Mouse (Mus musculus) spleen, adult 2 months (tissue): ENCODE results near the gene Slc39a11. TPM values are rescaled to one million over a fixed set of nuclear protein-coding genes. Genes with fewer than 3 reads are reported as not detected.

Experiments used
- DNase-seq, 2 experiments: peaks; one replicate each; pipeline versions ENCODE4 v3.0.0 to v3.0.0-alpha.2; 2012 to 2021; ENCODE audit warnings: low spot score in 2 of 2, low read depth in 1 of 2
- H3K27ac ChIP-seq: fragments of 200-500 bp; 2 replicates; pipeline ENCODE4 v1.5.1; 2012; ENCODE audit warnings: low read length, inconsistent platforms; ENCODE audit not compliant: insufficient read depth
- H3K27me3 ChIP-seq: fragments of 200-500 bp; 2 replicates; pipeline ENCODE4 v1.6.1; 2012; ENCODE audit warnings: mild to moderate bottlenecking, moderate library complexity, low read length, inconsistent platforms; ENCODE audit not compliant: control insufficient read depth, insufficient read depth
- H3K36me3 ChIP-seq: fragments of 200-500 bp; 2 replicates; pipeline ENCODE4 v1.6.1; 2012; ENCODE audit warnings: mild to moderate bottlenecking, low read length, inconsistent platforms; ENCODE audit not compliant: control insufficient read depth, insufficient read depth
- H3K4me1 ChIP-seq: fragments of 200-500 bp; 2 replicates; pipeline ENCODE4 v1.6.1; 2011; ENCODE audit warnings: inconsistent platforms; ENCODE audit not compliant: control insufficient read depth, insufficient read depth, insufficient read length
- H3K4me3 ChIP-seq: fragments of 200-500 bp; 2 replicates; pipeline ENCODE4 v1.5.1; 2011; ENCODE audit warnings: mild to moderate bottlenecking, inconsistent platforms; ENCODE audit not compliant: insufficient read depth, insufficient read length; ENCODE audit errors: extremely low read depth
- CTCF ChIP-seq: fragments of 200-500 bp; IDR thresholded peaks from 2 replicates; pipeline ENCODE4 v1.5.1; 2011; ENCODE audit warnings: mild to moderate bottlenecking, inconsistent platforms; ENCODE audit not compliant: insufficient read depth, insufficient read length, insufficient replicate concordance; ENCODE audit errors: extremely low read depth
- POLR2A ChIP-seq: fragments of 200-500 bp; IDR thresholded peaks from 2 replicates; pipeline ENCODE4 v1.6.1; 2011; ENCODE audit warnings: low read depth, low read length, inconsistent platforms
- WGBS: fragments of 180-500 bp; shearing (Covaris S2); methylation state at CpG from one replicate; pipeline ENCODE4 v1.1.7; 2018; 5-methylcytosine and 5-hydroxymethylcytosine counted together
- polyA plus RNA-seq: library from polyadenylated mRNA; depleted of rRNA; stranded (reverse); fragments of >200 nt; gene quantifications from 2 replicates; pipeline ENCODE4 v1.2.3, GENCODE M21; 2012

Gene Slc39a11
- polyA plus RNA-seq, 1 experiment, result 11.6 TPM

- DNase-seq, result no peak
- TF ChIP-seq POLR2A, result no peak
- TF ChIP-seq CTCF, result no peak
- whole genome bisulfite sequencing, result 88% methylated on average over 15 of the region's 15 CpGs
- no peak overlapping the region for H3K27ac ChIP-seq
- H3K27me3 ChIP-seq, result no peaks in the 10 kb centered on the region
- H3K4me1 ChIP-seq, result no peaks in the 10 kb centered on the region
- no peaks in the 10 kb centered on the region for H3K36me3 ChIP-seq
- no peak overlapping the region for H3K4me3 ChIP-seq
These were observed 191.2 kb downstream of the Slc39a11 start for GRCm38 (mm10) chr11:113458582-113459210.

- Histone ChIP-seq H3K27ac (no peak overlapping the region), H3K36me3 (no peaks in the 10 kb centered on the region), H3K4me3 (no peak overlapping the region), H3K27me3 (no peaks in the 10 kb centered on the region), H3K4me1 (no peaks in the 10 kb centered on the region)
- DNase-seq, result no peak
- TF ChIP-seq POLR2A, result no peak
- TF ChIP-seq CTCF, result no peak
- 89% methylated on average over 16 of the region's 16 CpGs for WGBS
These were observed 196.9 kb downstream of the Slc39a11 start for GRCm38 (mm10) chr11:113452861-113453568.

- no peak for DNase-seq
- Histone ChIP-seq H3K4me3 (no peak overlapping the region), H3K27me3 (no peaks in the 10 kb centered on the region), H3K36me3 (no peaks in the 10 kb centered on the region), H3K27ac (no peak overlapping the region), H3K4me1 (no peaks in the 10 kb centered on the region)
- TF ChIP-seq CTCF, result no peak
- TF ChIP-seq POLR2A, result no peak
- 93% methylated on average over 10 of the region's 10 CpGs for WGBS
These were observed 198.6 kb downstream of the Slc39a11 start for GRCm38 (mm10) chr11:113451301-113451700.

- H3K4me3 ChIP-seq, result no peak overlapping the region
- WGBS, result 89% methylated on average over 4 of the region's 4 CpGs
These were observed 199.2 kb downstream of the Slc39a11 start for GRCm38 (mm10) chr11:113450665-113451064.

GRCm38 (mm10) chr11:113450028-113450427 is 199.9 kb downstream of the Slc39a11 start:
- no peaks in the 10 kb centered on the region for H3K4me1 ChIP-seq
- H3K36me3 ChIP-seq, result no peaks in the 10 kb centered on the region
- H3K27me3 ChIP-seq, result no peaks in the 10 kb centered on the region
- 84% methylated on average over 6 of the region's 6 CpGs for WGBS
- no peak overlapping the region for H3K4me3 ChIP-seq
- DNase-seq, result no peak
- no peak for TF ChIP-seq POLR2A
- no peak for TF ChIP-seq CTCF
- H3K27ac ChIP-seq, result no peak overlapping the region

More at GRCm38 (mm10) chr11:113450665-113451064, 199.2 kb downstream of the Slc39a11 start:
- no peaks in the 10 kb centered on the region for H3K36me3 ChIP-seq
- H3K4me1 ChIP-seq, result no peaks in the 10 kb centered on the region
- H3K27ac ChIP-seq, result no peak overlapping the region
- no peak for TF ChIP-seq CTCF
- TF ChIP-seq POLR2A, result no peak
- DNase-seq, result no peak
- no peaks in the 10 kb centered on the region for H3K27me3 ChIP-seq

GRCm38 (mm10) chr11:113442036-113442435 is 207.8 kb downstream of the Slc39a11 start:
- no peak overlapping the region for H3K4me3 ChIP-seq
- H3K27ac ChIP-seq, result no peak overlapping the region
- H3K36me3 ChIP-seq, result no peaks in the 10 kb centered on the region
- H3K4me1 ChIP-seq, result no peaks in the 10 kb centered on the region
- H3K27me3 ChIP-seq, result no peaks in the 10 kb centered on the region
- TF ChIP-seq CTCF, result no peak
- DNase-seq, result no peak
- WGBS, result 92% methylated on average over 11 of the region's 11 CpGs

GRCm38 (mm10) chr11:113439328-113440030 is 210.4 kb downstream of the Slc39a11 start:
- H3K36me3 ChIP-seq, result no peaks in the 10 kb centered on the region
- no peak for DNase-seq

More at GRCm38 (mm10) chr11:113439328-113440030, 210.4 kb downstream of the Slc39a11 start:
- Histone ChIP-seq H3K27me3 (no peaks in the 10 kb centered on the region), H3K27ac (no peak overlapping the region), H3K4me3 (no peak overlapping the region), H3K4me1 (no peaks in the 10 kb centered on the region)
- TF ChIP-seq CTCF, result no peak
- TF ChIP-seq POLR2A, result no peak
- 91% methylated on average over 20 of the region's 20 CpGs for WGBS
